Mouse (Mus musculus) spleen, adult 10 weeks (tissue): ENCODE data around the gene Olfr190. TPM values are rescaled to one million over a fixed set of nuclear protein-coding genes. Genes with fewer than 3 reads are reported as not detected.

Source experiments
- polyA plus RNA-seq: library from polyadenylated mRNA; stranded (reverse); fragments of 350-450 nt; fragmentation: Illumina TruSeq; extraction: RNeasy Lipid Tissue Mini Kit (QIAGEN cat#74804); gene quantifications from one replicate; pipeline ENCODE4 v1.2.3, GENCODE M21; 2015; ENCODE audit warnings: low replicate concordance; ENCODE audit not compliant: insufficient read depth

Gene Olfr190
- not detected for polyA plus RNA-seq

DNA sequence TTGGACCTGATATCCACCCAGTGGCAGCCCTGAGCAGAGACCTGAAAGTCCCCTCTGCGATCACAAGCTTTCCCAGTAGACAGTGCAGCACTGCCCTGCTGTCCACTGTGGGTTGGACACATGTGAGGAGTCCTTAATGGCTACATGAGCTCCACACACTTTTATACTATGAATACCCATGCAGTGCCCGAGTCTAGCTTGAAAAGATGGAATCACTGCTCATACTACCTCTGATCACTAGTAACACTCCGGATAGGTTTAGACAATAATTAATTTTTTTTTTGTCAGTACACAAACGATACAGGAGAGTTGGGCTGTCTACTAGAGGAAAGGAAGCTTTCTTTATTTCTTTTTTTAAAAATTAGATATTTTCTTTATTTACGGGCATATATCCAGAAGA lies at the start of gene Olfr190:
Gene Olfr190, minus strand, starts transcription at position 101 of the 400 bp plus-strand sequence.

DNA sequence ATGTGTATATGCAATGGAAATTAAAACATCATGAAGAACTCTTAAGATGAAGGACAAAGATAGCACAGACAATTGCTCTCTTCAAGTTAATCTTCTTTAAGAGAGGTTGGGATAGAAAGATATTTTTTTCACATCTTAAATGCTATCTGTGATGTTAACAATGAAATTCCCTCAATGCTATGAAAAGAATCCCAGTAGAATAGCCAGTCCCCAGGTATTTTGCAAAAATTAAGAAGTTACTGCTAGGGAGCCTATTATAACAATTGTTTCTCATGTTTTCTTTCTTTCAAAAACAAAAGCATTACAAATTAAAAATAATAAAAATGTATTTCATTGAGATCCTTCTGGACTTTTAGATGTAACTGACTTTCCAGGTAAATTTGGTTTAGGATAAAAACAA lies 43.2 kb upstream of the Olfr190 start, which contains the start of gene Olfr194:
Gene Olfr194, minus strand, starts transcription at position 101 of the 400 bp plus-strand sequence.

DNA sequence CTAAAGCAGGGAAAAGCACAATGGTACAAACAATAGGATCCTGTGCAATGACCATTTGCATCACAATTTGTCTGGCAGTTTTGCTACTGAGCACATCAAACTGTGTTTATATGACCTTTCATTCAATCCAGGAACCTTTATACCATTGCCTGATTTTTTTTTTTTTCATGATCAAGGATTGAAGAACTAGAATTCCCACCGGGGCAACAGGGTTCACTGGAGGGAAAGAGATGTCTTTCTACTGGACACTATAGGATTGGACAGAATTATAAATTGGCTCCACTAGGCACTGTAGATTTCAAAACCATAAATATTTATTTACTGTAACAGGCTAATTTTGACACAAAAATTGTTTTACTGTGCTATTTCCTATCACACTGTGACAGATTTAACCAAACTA lies 34.0 kb upstream of the Olfr190 start, which contains the start of gene Olfr193:
Gene Olfr193, minus strand, starts transcription at position 101 of the 400 bp plus-strand sequence.

DNA sequence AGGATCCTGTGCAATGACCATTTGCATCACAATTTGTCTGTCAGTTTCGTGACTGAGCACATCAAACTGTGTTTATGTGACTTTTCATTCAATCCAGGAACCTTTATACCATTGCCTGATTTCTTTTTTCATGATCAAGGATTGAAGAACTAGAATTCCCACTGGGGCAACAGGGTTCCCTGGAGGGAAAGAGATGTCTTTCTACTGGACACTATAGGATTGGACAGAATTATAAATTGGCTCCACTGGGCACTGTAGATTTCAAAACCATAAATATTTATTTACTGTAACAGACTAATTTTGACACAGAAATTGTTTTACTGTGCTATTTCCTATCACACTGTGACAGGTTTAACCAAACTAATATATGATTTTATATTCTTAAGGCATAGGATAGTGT lies 11.9 kb upstream of the Olfr190 start, which contains the start of gene Olfr191:
Gene Olfr191, minus strand, starts transcription at position 101 of the 400 bp plus-strand sequence.

DNA sequence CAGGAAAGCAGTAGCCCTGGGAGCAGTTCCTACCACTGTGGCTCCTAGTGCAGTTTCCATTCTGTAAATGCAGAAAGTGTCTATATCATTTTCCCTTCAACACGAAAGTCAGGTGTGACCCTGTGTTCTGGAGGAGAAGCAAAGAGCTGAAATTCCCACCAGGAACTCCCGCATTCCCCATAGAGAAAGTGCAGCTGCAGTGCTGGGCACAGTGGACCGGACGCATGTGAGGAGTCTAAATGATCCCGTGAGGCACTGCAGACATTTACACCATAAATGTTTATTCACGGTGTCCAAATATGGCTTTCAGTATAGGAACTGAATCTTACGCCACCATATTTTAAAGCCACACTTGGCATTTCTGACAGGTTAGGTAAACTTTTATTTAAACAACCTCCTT lies 38.1 kb downstream of the Olfr190 start, which contains the start of gene Olfr187:
Gene Olfr187, minus strand, starts transcription at position 58 of the 400 bp plus-strand sequence.

DNA sequence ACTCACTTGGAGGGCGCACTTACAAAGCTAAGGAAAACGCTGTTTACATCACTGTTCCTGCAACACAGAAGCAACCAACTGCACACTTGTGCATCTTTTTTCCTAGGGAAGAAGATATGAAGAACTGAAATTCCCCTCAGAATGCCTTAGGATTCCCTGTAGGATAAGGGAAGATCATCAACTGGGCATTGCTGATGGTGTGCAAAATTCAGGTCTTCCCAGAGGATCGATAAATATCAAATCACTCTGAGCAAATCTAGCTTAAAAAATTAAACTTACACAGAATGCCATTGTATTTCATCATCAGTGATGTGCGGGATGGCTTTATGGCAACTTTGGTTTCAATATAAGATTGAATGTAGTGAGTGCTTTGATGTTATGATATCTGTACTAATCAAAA lies 47.6 kb downstream of the Olfr190 start, which contains the start of gene Olfr186:
Gene Olfr186, minus strand, starts transcription at position 101 of the 400 bp plus-strand sequence.

Other genes starting within 250 kb of the Olfr190 start
- gene Olfr177, start 203.2 kb downstream of the Olfr190 start, polyA plus RNA-seq = not detected
- not detected for gene Olfr178, start 185.9 kb downstream of the Olfr190 start, polyA plus RNA-seq
- not detected for gene Olfr181, start 149.2 kb downstream of the Olfr190 start, polyA plus RNA-seq
- not detected for gene Olfr180, start 148.6 kb downstream of the Olfr190 start, polyA plus RNA-seq
- not detected for gene Olfr183, start 82.6 kb downstream of the Olfr190 start, polyA plus RNA-seq
- gene Olfr186, start 47.7 kb downstream of the Olfr190 start, polyA plus RNA-seq = not detected
- not detected for gene Olfr187, start 38.2 kb downstream of the Olfr190 start, polyA plus RNA-seq
- not detected for gene Olfr191, start 11.8 kb upstream of the Olfr190 start, polyA plus RNA-seq
- gene Olfr193, start 33.9 kb upstream of the Olfr190 start, polyA plus RNA-seq = not detected
- not detected for gene Olfr194, start 43.1 kb upstream of the Olfr190 start, polyA plus RNA-seq
- not detected for gene Olfr195, start 69.0 kb upstream of the Olfr190 start, polyA plus RNA-seq
- not detected for gene Olfr196, start 92.4 kb upstream of the Olfr190 start, polyA plus RNA-seq
- gene Olfr198, start 125.5 kb upstream of the Olfr190 start, polyA plus RNA-seq = not detected
- not detected for gene Olfr199, start 141.8 kb upstream of the Olfr190 start, polyA plus RNA-seq
- gene Olfr201, start 194.6 kb upstream of the Olfr190 start, polyA plus RNA-seq = not detected
- gene Olfr202, start 208.8 kb upstream of the Olfr190 start, polyA plus RNA-seq = not detected
- gene Olfr203, start 220.9 kb upstream of the Olfr190 start, polyA plus RNA-seq = not detected
- not detected for gene Olfr204, start 240.2 kb upstream of the Olfr190 start, polyA plus RNA-seq